Mouse (Mus musculus) adipocyte (in vitro differentiated cells): ENCODE results near the gene Cdc42bpb.

Experiments used
- DNase-seq: peaks from one replicate; pipeline ENCODE4 v3.0.0-alpha.2; 2016; ENCODE audit warnings: low spot score

Cdc42bpb gene

GRCm38 (mm10) chr12:111337864-111338354 is 39.6 kb downstream of the Cdc42bpb start:
- DNase-seq, result no peak

- no peak for DNase-seq
Observed at GRCm38 (mm10) chr12:111333020-111333605, 44.4 kb downstream of the Cdc42bpb start.

GRCm38 (mm10) chr12:111332443-111332842 is 45.1 kb downstream of the Cdc42bpb start:
- no peak for DNase-seq

GRCm38 (mm10) chr12:111331573-111331972 is 45.9 kb downstream of the Cdc42bpb start:
- no peak for DNase-seq

- DNase-seq, result no peak
Observed at GRCm38 (mm10) chr12:111329281-111329680, 48.2 kb downstream of the Cdc42bpb start.

GRCm38 (mm10) chr12:111328360-111328759 is 49.2 kb downstream of the Cdc42bpb start:
- DNase-seq, result no peak

- DNase-seq, result no peak
Observed at GRCm38 (mm10) chr12:111325744-111326424, 51.6 kb downstream of the Cdc42bpb start.

- DNase-seq, result no peak
Observed at GRCm38 (mm10) chr12:111324949-111325348, 52.6 kb downstream of the Cdc42bpb start.

- no peak for DNase-seq
Observed at GRCm38 (mm10) chr12:111324536-111324935, 53.0 kb downstream of the Cdc42bpb start.

- DNase-seq, result no peak
Observed at GRCm38 (mm10) chr12:111323423-111323822, 54.1 kb downstream of the Cdc42bpb start.

- peak; percentile 57 for DNase-seq
Observed at GRCm38 (mm10) chr12:111321832-111322231, 55.7 kb downstream of the Cdc42bpb start.

GRCm38 (mm10) chr12:111320549-111320948 is 57.0 kb downstream of the Cdc42bpb start:
- no peak for DNase-seq

- DNase-seq, result no peak
Observed at GRCm38 (mm10) chr12:111317694-111318093, 59.8 kb downstream of the Cdc42bpb start.

- no peak for DNase-seq
Observed at GRCm38 (mm10) chr12:111314273-111314672, 63.2 kb downstream of the Cdc42bpb start.

- DNase-seq, result no peak
Observed at GRCm38 (mm10) chr12:111311775-111312174, 65.7 kb downstream of the Cdc42bpb start.

- DNase-seq, result no peak
Observed at GRCm38 (mm10) chr12:111309931-111310330, 67.6 kb downstream of the Cdc42bpb start.

- no peak for DNase-seq
Observed at GRCm38 (mm10) chr12:111309256-111309655, 68.3 kb downstream of the Cdc42bpb start.

- no peak for DNase-seq
Observed at GRCm38 (mm10) chr12:111306821-111307220, 70.7 kb downstream of the Cdc42bpb start.

GRCm38 (mm10) chr12:111303702-111304337 is 73.7 kb downstream of the Cdc42bpb start:
- DNase-seq, result no peak

GRCm38 (mm10) chr12:111302018-111302345 is 75.5 kb downstream of the Cdc42bpb start:
- no peak for DNase-seq

GRCm38 (mm10) chr12:111301322-111302017 is 76.0 kb downstream of the Cdc42bpb start:
- no peak for DNase-seq

- no peak for DNase-seq
Observed at GRCm38 (mm10) chr12:111293025-111293424, 84.5 kb downstream of the Cdc42bpb start.

- no peak for DNase-seq
Observed at GRCm38 (mm10) chr12:111284532-111284931, 93.0 kb downstream of the Cdc42bpb start.
